Mouse (Mus musculus) E14TG2a.4 (cell line): ENCODE data around the gene Tekt5.

ENCODE experiments used
- H3K27me3 ChIP-seq: 2 replicates; pipeline ENCODE4 v1.6.1; 2014; ENCODE audit warnings: low read length, control low read depth; ENCODE audit not compliant: insufficient read depth
- H3K36me3 ChIP-seq: 2 replicates; pipeline ENCODE4 v1.6.1; 2014; ENCODE audit warnings: low read length, control low read depth; ENCODE audit not compliant: insufficient read depth
- H3K4me1 ChIP-seq: replicated peaks from 2 replicates; pipeline ENCODE4 v1.6.1; 2014; ENCODE audit warnings: low read depth, low read length, control low read depth
- H3K4me3 ChIP-seq: replicated peaks from 2 replicates; pipeline ENCODE4 v1.5.1; 2014; ENCODE audit warnings: mild to moderate bottlenecking, low read length
- H3K9me3 ChIP-seq: 2 replicates; pipeline ENCODE4 v1.6.1; 2014; ENCODE audit warnings: low read length, control low read depth
- CTCF ChIP-seq: conservative IDR thresholded peaks from 2 replicates; pipeline ENCODE4 v1.5.1; 2014; ENCODE audit warnings: low read length
- NANOG ChIP-seq: IDR thresholded peaks from 2 replicates; pipeline ENCODE4 v1.6.1; 2014; ENCODE audit warnings: borderline replicate concordance, low read length, mixed read lengths
- POU5F1 ChIP-seq: IDR thresholded peaks from 2 replicates; pipeline ENCODE4 v1.6.1; 2014; ENCODE audit warnings: low read length, borderline replicate concordance

Tekt5 gene

DNA sequence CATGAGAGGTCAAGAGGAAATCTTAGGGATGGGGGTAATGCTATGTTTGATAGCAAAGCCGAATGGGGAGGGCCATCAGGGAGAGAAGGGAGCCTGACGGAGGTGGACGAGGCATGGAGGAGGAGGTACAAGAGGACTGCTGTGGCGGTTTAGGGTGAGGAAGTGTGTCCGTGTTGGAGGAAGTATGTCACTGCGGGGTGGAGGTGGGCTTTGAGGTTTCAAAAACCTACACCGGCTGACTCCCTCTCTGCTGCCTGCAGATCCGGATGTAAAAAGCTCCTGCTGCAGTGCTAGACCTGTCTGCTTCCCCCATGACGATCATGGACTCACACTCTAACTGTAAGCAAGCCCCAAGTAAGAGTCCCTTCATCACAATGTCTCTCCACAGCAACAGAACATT is 2.7 kb downstream of the Tekt5 start:
- TF ChIP-seq POU5F1 = no peak
- no peak for TF ChIP-seq CTCF
- TF ChIP-seq NANOG = no peak
- H3K27me3 ChIP-seq = peaks cover 61% of the 10 kb centered on the region
- H3K4me3 ChIP-seq = no peak overlapping the region
- no peaks in the 10 kb centered on the region for H3K36me3 ChIP-seq
- no peaks in the 10 kb centered on the region for H3K9me3 ChIP-seq
- peaks cover 10% of the 10 kb centered on the region for H3K4me1 ChIP-seq

DNA sequence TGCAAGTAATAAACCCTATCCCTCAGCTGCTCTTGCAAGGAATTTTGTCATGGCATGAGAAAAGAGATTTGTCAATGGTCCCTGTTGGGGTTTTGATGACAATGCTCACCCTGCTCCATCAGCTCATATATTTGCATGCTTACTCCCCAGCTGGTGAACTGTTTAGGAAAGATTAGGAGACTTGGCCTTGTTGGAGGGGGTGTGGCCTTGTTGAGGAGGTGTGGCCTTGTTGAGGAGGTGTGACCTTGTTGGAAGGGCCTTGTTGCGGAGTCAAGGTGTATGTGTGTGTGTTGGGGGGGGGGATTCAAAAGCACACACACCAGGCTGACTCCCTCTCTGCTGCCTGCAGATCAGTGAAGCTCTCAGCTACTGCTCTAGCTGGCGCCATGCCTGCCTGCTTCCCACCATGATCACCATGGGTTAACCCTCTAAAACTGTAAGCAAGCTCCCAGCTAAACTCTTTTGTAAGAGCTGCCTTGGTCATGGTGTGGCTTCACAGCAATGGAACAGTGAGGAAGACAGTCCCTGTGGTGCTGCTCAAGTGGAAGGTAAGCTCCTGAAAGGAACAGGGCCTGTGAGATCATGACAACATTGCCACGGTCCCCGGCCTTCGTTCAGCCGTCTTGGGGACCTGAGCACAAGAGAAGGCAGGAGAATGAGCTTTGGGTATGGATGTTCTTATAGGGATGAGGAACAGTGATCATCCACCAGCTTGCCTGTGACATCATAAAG is 6.5 kb downstream of the Tekt5 start:
- Histone ChIP-seq H3K4me1 (peaks cover 11% of the 10 kb centered on the region), H3K27me3 (peaks cover 49% of the 10 kb centered on the region), H3K4me3 (no peak overlapping the region), H3K9me3 (no peaks in the 10 kb centered on the region), H3K36me3 (no peaks in the 10 kb centered on the region)
- TF ChIP-seq CTCF (no peak), POU5F1 (no peak)

DNA sequence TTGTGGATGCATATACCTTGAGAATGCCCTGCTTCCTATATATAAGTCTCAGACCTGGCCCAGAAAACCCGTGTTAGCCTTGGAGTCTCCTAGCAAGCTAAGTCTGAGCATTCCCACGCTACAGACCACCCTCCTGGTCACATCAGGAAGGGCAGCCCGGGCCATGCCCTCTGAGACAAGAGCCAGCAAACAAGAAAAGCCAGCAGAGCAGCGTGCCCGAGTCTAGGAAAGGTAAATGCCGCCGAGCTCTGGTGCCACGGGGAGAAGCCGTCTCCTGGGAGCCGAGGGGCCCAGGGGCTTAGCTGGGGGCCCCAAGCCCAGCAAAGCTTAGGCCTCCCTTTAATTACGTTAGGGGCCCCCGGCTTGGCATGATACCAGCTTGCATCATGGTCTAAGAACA is 10.0 kb downstream of the Tekt5 start:
- Histone ChIP-seq H3K4me1 (peaks cover 12% of the 10 kb centered on the region), H3K27me3 (peaks cover 31% of the 10 kb centered on the region), H3K36me3 (no peaks in the 10 kb centered on the region), H3K9me3 (no peaks in the 10 kb centered on the region), H3K4me3 (no peak overlapping the region)
- no peak for TF ChIP-seq CTCF
- TF ChIP-seq POU5F1 = no peak
- no peak for TF ChIP-seq NANOG

DNA sequence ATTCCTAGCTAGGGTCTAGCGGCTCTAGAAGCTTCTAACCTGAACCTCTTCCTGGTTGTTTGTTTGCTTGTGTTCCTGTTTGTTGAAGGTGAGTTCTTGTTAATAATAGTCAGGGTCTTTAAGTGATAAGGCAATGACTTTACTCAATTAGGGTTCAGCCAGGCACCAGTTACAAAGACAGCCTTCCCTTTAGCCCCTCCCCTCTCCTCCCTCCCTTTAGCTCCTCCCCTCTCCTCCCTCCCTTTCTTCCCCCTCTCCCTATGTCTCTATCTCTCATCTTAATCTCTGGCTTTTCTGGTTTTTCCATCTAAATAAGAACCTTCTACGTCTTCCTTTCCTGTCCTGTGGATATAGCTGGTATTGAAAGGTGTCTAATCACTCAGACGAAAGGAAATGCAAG is 10.7 kb downstream of the Tekt5 start:
- peaks cover 12% of the 10 kb centered on the region for H3K4me1 ChIP-seq
- no peaks in the 10 kb centered on the region for H3K36me3 ChIP-seq
- no peak for TF ChIP-seq CTCF
- TF ChIP-seq NANOG = no peak
- H3K4me3 ChIP-seq = no peak overlapping the region
- peaks cover 31% of the 10 kb centered on the region for H3K27me3 ChIP-seq
- no peaks in the 10 kb centered on the region for H3K9me3 ChIP-seq

DNA sequence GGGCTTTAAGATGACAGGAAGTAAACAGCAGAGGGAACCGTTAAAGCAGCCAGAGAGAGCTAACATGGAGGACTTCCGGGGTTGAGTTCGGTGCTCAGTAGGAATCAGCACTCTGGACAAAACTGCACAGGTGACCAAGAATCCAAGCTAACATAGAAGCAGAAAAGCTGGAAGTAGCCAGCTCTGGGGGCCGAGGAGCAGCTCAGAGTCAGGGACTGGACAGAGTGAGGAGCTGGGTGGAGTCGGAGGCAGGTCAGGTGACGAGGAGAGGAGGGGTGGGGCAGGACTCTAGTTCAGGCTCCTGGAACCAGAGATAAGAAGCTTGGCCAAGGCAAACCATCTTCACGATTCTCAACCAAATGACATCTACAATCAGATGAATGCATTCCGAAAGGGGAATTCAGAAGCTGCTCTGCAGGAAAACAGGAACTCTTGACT is 11.2 kb downstream of the Tekt5 start:
- no peak overlapping the region for H3K4me3 ChIP-seq
- peaks cover 12% of the 10 kb centered on the region for H3K4me1 ChIP-seq
- no peaks in the 10 kb centered on the region for H3K36me3 ChIP-seq
- peaks cover 35% of the 10 kb centered on the region for H3K27me3 ChIP-seq
- TF ChIP-seq CTCF = no peak
- TF ChIP-seq POU5F1 = no peak
- no peak for TF ChIP-seq NANOG
- H3K9me3 ChIP-seq = no peaks in the 10 kb centered on the region

DNA sequence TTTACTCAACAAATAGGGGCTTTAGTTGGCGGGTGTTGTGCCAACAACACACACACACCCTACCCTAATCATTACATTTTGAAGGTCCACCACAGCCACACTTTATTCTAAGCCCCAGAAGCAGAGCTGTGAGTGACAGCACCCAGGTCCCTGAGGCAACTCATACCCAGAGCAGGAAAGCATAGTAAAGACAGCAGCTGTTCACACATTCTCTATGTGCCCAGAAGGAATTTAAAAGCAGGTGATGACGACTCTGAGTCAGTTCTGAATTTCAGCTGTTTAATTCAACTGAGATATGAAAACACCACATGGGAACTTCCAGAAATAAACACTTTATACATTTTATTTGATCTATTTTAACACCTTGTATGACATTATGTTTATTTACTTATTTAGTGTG is 15.8 kb downstream of the Tekt5 start:
- peaks cover 16% of the 10 kb centered on the region for H3K27me3 ChIP-seq
- H3K9me3 ChIP-seq = no peaks in the 10 kb centered on the region
- H3K36me3 ChIP-seq = no peaks in the 10 kb centered on the region
- no peak overlapping the region for H3K4me3 ChIP-seq
- peaks cover 37% of the 10 kb centered on the region for H3K4me1 ChIP-seq
- no peak for TF ChIP-seq POU5F1

DNA sequence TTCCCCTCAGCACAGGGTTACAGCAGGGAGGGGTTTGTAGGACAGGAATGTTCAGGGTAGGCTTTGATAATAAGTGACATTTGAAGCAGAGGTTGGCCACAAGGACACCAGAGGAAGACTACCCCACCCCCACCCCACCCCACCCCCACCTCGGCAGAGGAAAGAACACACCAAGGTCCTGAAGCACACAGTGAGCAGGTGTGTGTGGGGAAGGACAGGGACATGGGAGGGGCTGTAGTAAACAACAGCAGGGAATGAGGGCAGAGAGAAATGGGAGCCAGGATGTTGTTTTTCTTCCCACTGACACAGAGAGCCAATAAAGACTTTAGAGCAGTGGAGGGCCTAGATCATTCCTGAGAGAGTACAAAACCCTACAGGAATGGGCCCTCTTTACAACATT is 18.0 kb downstream of the Tekt5 start:
- H3K9me3 ChIP-seq = no peaks in the 10 kb centered on the region
- no peaks in the 10 kb centered on the region for H3K36me3 ChIP-seq
- peaks cover 23% of the 10 kb centered on the region for H3K27me3 ChIP-seq
- no peak for TF ChIP-seq CTCF
- TF ChIP-seq POU5F1 = no peak
- TF ChIP-seq NANOG = no peak
- H3K4me3 ChIP-seq = no peak overlapping the region
- H3K4me1 ChIP-seq = peaks cover 34% of the 10 kb centered on the region

DNA sequence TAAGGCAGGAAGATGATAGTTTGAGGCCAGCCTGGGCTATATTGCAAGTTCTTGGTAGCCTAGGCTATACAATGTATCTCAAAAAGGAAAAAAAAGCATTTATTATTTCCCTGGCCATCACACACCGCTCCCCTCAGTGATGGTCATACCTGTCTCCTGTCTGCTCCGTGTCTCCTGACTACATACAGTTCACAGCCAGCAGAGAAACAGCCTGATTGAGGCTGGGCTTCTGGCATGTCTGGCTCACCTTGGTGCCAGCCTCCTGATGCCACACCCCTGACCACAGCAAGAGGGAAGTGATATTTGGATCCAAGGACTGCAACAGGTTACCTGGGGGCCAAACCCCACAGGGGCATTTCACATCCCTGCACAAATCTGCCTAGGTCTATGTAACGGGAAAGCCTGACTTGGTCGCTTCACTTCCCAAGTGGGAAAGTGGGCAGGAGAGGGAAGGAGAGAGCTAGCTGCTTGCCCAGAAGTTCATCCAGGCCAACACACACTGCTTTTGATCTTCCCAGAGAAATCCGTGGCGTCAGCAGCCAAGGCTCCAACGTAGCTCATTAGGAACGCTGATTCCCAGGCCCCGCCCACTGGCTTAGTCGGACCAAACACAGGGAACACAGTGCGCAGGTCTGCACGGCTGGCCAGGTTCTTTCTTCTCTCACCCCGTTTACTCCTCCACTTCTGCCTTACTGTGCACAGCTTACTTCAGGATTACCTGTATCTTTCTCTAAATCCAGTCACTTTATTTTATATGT is 20.9 kb downstream of the Tekt5 start:
- Histone ChIP-seq H3K4me3 (peak overlapping the region; percentile 27; the same call in 1 of the 2 replicates), H3K9me3 (no peaks in the 10 kb centered on the region), H3K27me3 (peaks cover 20% of the 10 kb centered on the region), H3K36me3 (no peaks in the 10 kb centered on the region), H3K4me1 (peaks cover 56% of the 10 kb centered on the region)
- TF ChIP-seq POU5F1 (no peak), CTCF (no peak), NANOG (no peak)

DNA sequence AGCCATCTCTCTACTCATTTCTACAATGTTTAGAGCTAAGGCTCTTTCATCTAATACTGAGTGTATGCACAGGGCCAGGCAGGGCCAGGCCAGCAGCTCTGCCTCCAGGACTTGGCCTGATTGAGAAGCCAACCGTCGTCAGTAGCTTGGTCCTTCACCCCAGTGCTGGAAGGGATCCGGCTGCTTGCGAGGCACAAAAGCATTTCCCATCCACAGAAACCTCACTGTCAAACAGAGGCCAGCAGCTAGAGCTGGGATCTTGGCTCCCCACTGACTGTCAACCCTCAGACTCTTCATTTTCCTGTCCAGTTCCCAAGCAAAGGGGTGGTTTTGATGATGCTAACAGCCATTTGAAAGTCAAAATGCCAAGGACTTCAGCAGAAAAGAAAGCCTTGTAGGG is 22.9 kb downstream of the Tekt5 start:
- TF ChIP-seq CTCF (no peak), POU5F1 (no peak), NANOG (no peak)
- H3K4me3 ChIP-seq = no peak overlapping the region
- no peaks in the 10 kb centered on the region for H3K36me3 ChIP-seq
- peaks cover 12% of the 10 kb centered on the region; the same call in 1 of the 2 replicates for H3K27me3 ChIP-seq
- no peaks in the 10 kb centered on the region for H3K9me3 ChIP-seq
- H3K4me1 ChIP-seq = peaks cover 55% of the 10 kb centered on the region
